Mouse (Mus musculus) regulatory T cell (primary cell): Measurements from ENCODE around the gene Gm14419.
"Not testable (repeated sequence)": the region's sequence is repeated elsewhere in the genome, so short reads cannot be mapped to it uniquely, and the experiment has no call there.

Source experiments
- in situ Hi-C: fragments of 300-600 bp; cut with MboI, MseI; formaldehyde crosslinking; loops from one replicate; pipeline ENCODE4 v1.15.1; 2025; ENCODE audit warnings: high pct_unique_total_duplicates

Gene Gm14419

DNA sequence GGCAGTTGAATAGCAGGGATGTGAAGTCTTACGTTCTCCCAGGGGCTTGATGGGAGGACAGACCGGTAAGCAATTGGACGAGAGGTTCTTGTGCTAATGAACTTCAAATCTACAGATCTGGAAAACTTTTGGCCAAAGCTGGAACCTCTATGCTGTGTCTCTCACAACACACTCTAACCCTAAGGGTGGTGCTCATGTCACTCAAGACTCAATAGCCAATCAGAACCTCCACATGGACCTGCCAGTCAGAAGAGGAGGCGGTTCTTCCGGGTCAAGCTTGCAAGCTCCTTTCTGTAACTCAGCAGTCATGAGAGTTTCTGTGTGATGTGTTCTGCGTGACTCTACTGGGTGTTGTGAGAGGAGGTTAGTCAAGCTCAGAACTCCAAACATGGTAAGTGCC, at the start of gene Gm14419:
Gene Gm14419, plus strand, starts transcription at position 301 of the 400 bp plus-strand sequence.
- in situ Hi-C loops: not testable (repeated sequence)
